Mouse (Mus musculus) layer of hippocampus, postnatal 14 days (tissue): Measurements from ENCODE around the gene Ttyh1. TPM values are rescaled to one million over a fixed set of nuclear protein-coding genes. Genes with fewer than 3 reads are reported as not detected.

Experiments
- DNase-seq, 2 experiments: peaks; one replicate each; pipeline ENCODE4 v3.0.0; 2021 to 2022; ENCODE audit warnings: low spot score in 2 of 2, mixed read lengths in 1 of 2
- long read RNA-seq, 2 experiments: library from polyadenylated mRNA; stranded (forward); transcript quantifications; one replicate each; pipeline ENCODE4 v2.0.0; 2021
- total RNA-seq, 2 experiments: library from RNA; stranded (reverse); gene quantifications; 2 replicates each; pipeline ENCODE4 v1.2.3; 2021

The Ttyh1 gene
- 100 to 1,000 TPM; 671 to 757 TPM for total RNA-seq
- long read RNA-seq, experiment 1, full-length matches to known transcripts = 504 of 621 reads
- long read RNA-seq, experiment 1, partial matches to known transcripts = 45 of 621 reads
- long read RNA-seq, experiment 1, other reads (novel, unspliced or antisense) = 72 of 621 reads
- long read RNA-seq, experiment 2, full-length matches to known transcripts = 499 of 616 reads
- long read RNA-seq, experiment 2, partial matches to known transcripts = 45 of 616 reads
- long read RNA-seq, experiment 2, other reads (novel, unspliced or antisense) = 72 of 616 reads

- peak; percentile 67 to 70 for DNase-seq
Observed at GRCm38 (mm10) chr7:4119344-4119902, at the start of gene Ttyh1. Gene Ttyh1, plus strand, starts transcription at chr7:4119408.

GRCm38 (mm10) chr7:4071066-4071465, 48.1 kb upstream of the Ttyh1 start:
- no peak for DNase-seq

- DNase-seq = no peak
Observed at GRCm38 (mm10) chr7:4073144-4073543, 46.1 kb upstream of the Ttyh1 start.

- DNase-seq = no peak
Observed at GRCm38 (mm10) chr7:4079511-4079910, 39.7 kb upstream of the Ttyh1 start.

- no peak for DNase-seq
Observed at GRCm38 (mm10) chr7:4080552-4080951, 38.7 kb upstream of the Ttyh1 start.

- no peak for DNase-seq
Observed at GRCm38 (mm10) chr7:4081706-4082105, 37.5 kb upstream of the Ttyh1 start.

- DNase-seq = peak in 1 of 2 experiments; percentile 38
Observed at GRCm38 (mm10) chr7:4082804-4083203, 36.4 kb upstream of the Ttyh1 start.

GRCm38 (mm10) chr7:4084161-4084560, 35.0 kb upstream of the Ttyh1 start:
- peak; percentile 50 to 82 for DNase-seq

- no peak for DNase-seq
Observed at GRCm38 (mm10) chr7:4085562-4085961, 33.6 kb upstream of the Ttyh1 start.

- peak in 1 of 2 experiments; percentile 36 for DNase-seq
Observed at GRCm38 (mm10) chr7:4087238-4087895, 31.8 kb upstream of the Ttyh1 start.

- peak; percentile 31 to 78 for DNase-seq
Observed at GRCm38 (mm10) chr7:4087896-4088480, 31.2 kb upstream of the Ttyh1 start.

- DNase-seq = no peak
Observed at GRCm38 (mm10) chr7:4088679-4089078, 30.5 kb upstream of the Ttyh1 start.

GRCm38 (mm10) chr7:4091170-4091569, 28.0 kb upstream of the Ttyh1 start:
- no peak for DNase-seq

- DNase-seq = no peak
Observed at GRCm38 (mm10) chr7:4098301-4098700, 20.9 kb upstream of the Ttyh1 start.

GRCm38 (mm10) chr7:4098832-4099231, 20.4 kb upstream of the Ttyh1 start:
- no peak for DNase-seq

- no peak for DNase-seq
Observed at GRCm38 (mm10) chr7:4101144-4101543, 18.1 kb upstream of the Ttyh1 start.

GRCm38 (mm10) chr7:4103411-4103810, 15.8 kb upstream of the Ttyh1 start:
- DNase-seq = peak in 1 of 2 experiments; percentile 63

GRCm38 (mm10) chr7:4111766-4112165, 7.4 kb upstream of the Ttyh1 start:
- DNase-seq = peak in 1 of 2 experiments; percentile 83

GRCm38 (mm10) chr7:4117050-4117814, 2.0 kb upstream of the Ttyh1 start:
- no peak for DNase-seq

- peak in 1 of 2 experiments; percentile 73 for DNase-seq
Observed at GRCm38 (mm10) chr7:4119976-4120921, 1.0 kb downstream of the Ttyh1 start.
